Mouse (Mus musculus) megakaryocyte, embryonic 14.5 days (primary cell): ENCODE measurements around the gene Ccnyl1.

ENCODE experiments used
- FLI1 ChIP-seq: IDR thresholded peaks from 2 replicates; pipeline ENCODE4 v1.6.1; 2012; ENCODE audit warnings: low read length, inconsistent platforms, mixed read lengths
- GATA1 ChIP-seq: IDR thresholded peaks from 3 replicates; pipeline ENCODE4 v1.6.1; 2012; ENCODE audit warnings: mixed read lengths, low read length, inconsistent platforms, borderline replicate concordance

- no peak for TF ChIP-seq GATA1
- TF ChIP-seq FLI1: no peak
Measured at GRCm38 (mm10) chr1:64735781-64736680, 45.8 kb downstream of the Ccnyl1 start.
